Mouse (Mus musculus): ENCODE results near the gene Sept12.
A peak's percentile ranks its signal among the peaks of the same experiment; 100 is the strongest.

Gene Sept12

DNA sequence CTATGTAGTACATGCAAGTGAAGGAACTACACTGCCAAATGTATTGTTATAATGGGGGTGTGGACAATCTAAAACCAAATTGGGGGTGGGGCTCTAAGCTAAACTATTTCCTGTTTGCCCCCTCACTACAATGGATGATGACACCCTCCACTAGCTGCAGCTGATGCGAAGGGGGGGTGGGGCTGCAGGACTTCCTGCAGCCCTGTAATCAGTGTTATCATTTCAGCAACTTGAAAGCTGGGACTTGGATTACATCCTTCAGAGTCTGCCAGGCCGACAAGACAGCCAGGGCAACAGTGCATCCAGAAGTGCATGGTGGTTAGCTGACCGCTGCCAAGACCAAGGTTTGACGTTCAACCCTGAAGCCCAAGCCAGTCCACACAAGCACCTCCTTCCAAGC, 26.0 kb downstream of the Sept12 start:
- DNase-seq, result no peak

DNA sequence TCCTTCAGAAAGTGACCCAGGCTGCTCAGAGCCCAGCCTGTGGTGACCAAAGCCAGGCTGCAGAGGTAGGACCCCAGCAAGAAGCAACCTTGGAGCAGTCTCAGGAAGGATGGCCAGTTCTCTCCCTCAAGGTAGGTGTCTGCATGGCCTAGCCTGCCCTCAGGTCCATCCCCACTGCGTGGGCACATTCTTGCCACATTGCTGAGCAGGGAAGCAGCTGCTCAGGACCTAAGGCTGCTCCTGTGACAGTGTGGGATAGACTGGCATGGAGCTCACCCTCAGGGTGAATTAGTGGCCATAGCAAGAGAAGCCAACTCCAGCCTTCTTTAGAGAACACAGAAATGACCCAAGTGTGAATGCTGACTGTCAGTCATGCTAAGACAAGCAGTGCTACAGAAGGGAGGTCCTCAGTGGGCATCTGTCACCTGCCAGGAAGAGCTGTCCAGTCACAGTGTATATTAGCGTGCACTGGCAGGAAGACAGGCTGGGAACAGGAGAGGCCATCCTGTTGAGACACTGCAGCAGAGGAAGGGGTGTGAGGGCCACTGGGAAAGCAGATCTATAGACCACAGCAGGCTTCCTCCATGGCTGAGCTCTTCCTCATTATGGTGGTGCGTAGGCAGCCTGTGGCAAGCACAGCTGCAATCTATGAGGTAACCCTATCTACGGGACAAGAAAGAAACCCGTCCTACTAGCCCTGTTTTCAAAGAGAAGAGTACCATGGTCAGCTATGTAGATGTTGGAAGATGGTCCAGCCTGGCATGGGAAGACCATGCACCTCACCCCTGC, 28.4 kb downstream of the Sept12 start:
- DNase-seq, result no peak

DNA sequence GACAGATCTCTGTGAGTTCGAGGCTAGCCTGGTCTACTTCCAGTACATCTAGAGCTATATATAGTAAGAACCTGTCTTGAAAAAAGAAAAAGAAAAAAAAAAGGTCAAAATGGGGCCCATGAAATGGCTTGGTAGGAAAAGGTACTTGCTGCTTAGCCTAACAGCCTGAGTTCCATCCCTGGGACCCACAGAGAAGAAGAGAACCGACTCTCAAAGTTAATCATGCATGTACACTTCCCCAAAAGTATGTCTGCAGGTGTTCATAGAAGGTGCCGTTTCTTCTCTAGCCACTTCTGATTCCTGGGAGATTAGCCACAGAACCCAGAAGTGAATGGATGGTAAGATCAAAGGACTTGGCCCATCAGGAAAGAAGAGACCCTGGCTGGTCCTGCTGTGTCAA, 29.2 kb downstream of the Sept12 start:
- DNase-seq, result no peak

DNA sequence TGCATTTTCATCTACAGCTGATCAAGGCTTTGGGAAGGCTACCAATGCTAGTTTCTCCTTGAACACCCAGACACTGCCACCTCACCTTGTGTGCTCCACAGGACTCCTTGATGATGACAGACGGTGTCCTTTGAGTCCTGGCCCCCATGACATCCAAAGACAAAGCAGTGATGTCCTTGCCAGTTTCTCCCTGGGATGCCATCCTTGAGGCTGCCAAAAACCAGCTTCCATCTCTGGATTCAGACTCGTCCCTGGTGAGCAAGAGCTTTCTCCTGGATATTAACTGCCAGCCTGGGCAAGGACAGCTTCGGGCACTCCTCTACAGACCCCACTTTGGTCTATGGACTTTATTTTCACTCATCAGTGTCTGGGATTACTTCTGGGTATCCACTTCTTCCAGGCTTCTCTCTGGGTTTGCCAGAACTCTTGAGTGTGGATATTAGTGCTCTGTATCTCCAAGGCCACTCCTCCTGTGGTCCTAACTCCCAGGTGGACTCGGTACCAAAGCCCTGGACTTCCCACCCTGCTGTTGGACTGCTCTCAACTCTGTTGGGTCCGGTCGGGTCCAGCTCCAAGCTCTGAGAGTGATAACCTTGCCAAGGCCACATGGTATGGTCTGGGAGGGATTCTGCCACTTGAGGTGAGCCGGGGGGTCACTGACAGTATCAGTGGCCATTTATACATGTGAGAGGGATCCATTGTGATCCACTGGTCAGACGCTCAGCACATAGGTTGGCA, 32.1 kb downstream of the Sept12 start:
- no peak for DNase-seq

DNA sequence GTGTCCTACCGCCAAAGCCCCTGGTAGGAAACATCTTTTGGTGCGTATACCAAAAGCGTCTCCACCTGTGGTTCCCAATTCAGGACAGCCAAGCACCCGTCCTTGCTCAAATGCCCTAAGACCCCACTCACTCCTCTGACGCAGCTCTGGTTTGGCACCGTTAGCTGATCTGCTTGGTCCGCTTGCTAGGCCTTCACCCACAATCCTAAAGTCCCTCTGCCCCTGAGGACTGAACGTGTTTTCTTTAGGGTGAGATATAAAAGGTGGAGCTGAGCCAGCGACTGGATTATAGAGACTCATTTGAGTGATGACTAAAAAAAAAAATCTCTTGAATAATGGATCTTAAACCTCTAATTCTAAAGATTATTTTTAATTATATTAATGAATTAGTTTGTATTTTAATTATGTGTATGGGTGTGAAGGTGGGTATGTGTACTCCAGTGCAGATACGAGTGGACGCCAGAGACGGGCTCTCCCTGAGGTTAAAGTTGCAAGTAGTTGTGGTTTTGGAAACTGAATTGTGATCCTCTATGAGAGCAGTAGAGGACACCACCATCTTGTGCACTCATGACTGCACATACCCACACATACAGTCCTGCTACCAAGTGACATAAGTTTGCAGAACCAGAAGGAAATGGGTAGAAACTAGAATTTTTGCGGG, 32.8 kb downstream of the Sept12 start:
- DNase-seq, result no peak

DNA sequence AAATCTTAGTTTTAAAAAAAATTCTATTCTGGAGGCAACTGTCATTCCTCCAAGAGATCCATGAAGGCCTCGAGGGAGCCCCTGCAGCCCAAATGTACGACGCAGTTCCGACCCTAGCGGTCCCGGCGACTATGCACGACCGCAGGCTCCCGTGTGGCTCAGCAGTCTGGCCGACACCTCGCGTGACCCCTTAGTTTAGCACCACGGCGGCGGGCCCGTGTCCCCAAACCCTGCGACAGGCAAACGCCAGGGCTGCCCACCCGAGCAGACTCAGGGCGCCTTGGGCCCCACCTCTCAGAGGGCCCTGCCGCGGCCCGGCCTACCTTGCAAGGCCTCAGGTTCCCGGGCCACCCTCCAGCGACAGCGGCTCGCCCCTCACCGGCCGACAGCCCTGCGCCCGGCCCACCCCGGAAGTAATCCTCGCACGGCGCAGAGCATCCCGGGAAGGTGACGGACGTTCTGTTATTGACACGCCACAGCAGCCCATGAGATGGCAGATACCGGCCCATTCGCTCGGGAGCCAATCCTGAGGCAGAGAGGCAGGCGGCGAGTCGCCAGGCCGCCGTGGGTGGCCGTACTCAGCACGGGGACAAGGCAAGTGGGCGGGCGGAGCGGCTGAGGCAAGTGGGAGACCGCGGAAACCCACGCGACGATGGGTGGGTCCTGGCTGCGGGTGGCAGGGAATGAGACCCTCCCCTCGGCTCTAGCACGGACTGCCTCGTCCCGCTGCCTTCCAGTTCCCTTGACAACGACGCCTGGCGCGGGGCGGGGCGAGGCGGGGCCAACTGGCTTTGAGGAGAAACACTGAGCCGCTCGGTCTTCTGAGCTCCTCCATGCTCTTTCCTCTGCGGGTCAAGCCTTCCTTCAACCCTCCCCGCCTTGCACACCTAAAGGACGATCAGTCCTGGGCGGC, 33.6 kb downstream of the Sept12 start, which contains the start of gene Anks3:
Gene Anks3, minus strand, starts transcription at position 409 of the 913 bp plus-strand sequence.
- DNase-seq, result peak; percentile 95

DNA sequence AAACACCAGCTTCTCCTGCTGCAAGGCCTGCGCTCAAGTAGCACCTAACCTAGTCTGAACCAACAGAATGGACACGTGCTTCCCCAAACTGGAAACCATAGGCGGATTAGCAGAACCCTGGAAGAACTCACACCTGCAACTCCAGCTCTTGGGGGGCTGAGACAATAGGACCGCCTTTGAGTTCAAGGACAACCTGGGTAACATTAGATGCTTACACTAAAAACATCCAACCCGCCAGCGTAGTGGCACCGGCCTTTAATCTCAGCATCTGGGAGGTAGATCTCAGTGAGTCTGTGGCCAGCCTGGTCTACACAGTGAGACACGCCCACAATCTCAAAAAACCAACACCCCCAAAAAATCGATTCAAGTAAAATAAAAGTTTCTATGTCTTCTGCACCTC, 34.3 kb downstream of the Sept12 start:
- no peak for DNase-seq

DNA sequence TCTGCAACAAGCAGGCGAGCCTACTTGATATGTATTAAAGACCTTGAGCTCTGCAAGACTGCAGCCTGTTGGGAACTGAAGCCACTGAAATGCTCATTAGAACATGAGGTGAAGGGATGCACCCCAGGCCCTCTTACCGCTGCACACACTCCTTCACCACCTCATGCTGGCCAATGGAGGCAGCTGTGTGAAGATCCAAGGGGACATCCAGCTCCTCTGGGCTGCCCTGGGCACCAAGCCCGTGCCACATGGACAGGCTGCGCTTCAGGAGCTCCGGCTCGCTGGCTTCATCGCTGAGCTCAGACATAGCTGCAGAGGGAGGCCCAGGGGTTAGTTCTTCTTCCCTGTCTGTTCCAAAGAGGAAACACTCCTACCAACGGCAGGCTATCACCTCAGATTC, 37.4 kb downstream of the Sept12 start:
- no peak for DNase-seq

DNA sequence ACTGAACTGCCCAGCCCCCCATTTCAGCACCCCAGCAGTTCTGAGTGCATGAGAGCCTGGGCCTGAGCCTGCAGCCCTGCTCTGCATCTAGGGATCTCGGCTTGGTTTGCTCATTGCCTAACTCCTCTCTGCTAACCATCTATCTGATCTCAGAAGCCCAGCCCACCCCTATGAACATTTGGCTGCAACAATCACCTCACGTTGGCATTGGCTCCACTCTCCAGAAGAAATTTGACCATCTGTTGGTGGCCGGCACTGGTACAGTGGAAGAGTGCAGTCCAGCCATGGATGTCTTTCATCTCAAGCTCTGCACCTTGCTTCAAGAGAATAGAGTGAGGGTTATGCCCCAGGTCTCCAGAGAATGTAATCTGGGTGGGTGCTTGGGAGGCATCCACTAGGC, 40.2 kb downstream of the Sept12 start:
- no peak for DNase-seq

DNA sequence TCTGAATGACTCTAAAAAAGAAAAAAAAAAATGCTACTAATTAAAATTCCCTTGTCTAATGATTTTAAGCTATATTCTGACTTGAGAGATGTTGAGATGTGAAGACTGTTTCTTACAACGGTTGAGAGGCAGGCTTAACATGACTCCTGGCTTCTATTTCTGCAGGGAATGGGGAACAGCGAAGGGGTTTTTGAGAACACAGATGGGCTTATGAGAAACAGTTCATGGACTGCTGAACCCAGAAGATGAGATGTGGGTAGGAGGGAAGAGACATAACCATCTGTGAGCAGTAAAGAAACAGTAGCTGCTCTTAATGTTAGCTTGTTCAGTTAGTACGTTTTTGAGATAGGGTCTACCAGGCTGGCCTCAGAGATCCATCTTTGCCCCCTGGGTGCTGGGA, 41.0 kb downstream of the Sept12 start:
- no peak for DNase-seq

DNA sequence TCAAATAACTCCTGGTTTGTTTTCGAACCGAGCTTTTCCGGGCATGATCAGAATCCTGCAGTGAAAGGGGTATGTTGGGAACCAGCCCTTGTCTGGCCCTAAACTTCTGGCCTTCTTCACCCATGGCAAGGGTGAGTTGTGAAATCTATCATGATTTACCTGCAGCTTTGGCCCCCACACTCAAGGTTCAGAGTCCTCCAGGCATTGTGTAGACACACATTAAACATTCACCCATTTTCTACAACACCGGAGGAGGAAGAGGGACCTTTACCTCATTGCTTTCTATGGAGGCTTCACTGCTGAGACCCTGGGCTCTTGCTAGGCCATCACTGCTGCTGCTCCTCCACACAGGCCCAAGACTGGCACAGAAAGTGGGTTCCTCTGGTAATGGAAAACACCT, 50.3 kb downstream of the Sept12 start:
- DNase-seq, result no peak

DNA sequence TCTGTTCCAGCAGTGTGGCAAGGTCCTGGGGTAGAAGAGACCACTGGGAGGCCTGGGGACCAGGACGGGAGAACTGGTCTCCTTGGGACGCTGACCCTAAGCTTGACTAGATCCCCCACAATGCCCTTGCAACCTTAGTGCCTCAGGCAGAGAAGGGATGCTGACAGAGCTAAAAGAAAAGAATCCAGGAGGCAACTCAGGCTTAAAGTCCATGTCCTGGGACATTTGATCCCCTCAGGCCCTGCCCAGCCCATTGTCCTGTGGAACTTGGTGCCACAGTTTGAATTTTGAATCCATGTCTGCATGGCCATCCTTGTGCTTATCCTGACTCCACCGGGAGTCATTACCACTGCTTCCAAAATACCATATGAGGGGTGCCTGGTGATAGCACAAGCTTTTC, 51.5 kb downstream of the Sept12 start:
- DNase-seq, result no peak

DNA sequence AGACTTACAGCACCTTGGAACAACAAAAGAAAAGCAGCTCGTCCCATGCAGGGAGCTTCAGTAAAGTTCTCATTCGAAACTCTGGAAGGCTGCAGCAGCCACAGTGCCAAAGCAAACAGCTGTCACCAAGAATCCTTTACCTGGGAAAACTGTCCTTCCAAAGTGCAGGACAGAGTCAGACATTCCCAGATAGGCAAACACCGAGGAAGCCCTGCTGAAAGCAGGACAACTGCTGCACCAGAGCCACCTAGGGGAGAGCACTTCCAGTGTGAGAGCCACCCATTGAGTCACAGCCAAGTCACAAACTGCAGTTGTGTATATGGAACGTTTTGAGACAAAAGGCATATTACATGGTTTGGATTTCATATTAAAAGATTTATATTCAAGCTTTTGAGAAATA, 52.2 kb downstream of the Sept12 start:
- DNase-seq, result no peak

DNA sequence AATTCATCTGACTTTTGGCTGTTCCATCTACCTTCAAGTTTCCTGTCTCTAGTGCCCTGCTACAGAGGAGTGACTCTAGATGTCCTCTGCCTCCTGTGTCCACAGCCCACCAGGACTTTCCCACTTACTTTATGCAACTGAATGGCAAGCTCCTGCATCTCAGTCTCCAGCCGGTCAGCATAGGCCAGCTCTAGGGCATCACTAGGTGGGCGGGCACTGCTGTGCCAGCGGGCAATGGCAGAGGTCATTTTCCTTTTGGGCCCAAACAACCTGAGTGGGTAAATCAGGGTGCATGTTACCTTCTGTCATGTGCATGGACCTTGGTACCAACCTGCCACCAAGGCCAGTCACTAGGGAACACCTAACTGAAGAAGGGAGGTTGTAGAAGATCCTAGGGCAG, 54.2 kb downstream of the Sept12 start:
- no peak for DNase-seq

DNA sequence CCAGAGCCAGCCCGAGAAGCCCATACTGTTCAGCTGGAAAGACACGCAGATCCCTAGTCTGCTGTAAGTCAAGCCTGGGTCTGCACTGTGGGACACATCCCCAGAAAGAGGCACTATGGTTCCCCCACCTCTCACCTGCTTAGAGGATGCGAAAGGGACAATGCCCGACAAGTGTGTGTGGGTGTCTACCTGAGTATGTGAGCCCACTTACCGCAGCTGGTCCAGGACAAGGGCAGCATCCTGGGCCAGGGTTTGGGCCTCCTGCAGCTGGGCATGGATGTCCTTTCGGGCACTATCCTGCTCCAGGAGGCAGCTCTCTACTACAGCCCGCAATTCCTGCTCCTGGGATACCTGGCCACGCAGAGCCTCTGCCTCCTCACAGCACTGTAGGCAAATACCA, 54.8 kb downstream of the Sept12 start:
- no peak for DNase-seq

DNA sequence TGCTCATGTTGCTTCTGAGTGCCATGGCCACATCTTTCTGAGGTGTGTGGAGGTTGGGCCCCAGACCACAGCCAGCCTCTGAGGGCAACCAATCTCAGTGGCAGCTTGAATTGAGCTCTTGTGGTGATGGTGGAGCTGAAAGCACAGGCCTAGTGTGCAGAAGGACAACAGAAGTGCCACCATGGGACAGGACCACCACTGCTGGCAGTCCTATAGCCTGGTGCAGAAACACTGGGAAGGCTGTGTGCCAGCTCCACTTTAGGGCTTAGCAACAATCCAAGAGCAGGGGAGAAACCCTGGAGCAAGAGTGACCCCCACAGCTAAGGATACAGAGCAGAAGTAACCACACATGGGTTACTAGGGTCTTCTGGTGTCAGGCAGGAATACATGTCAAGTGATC, 56.6 kb downstream of the Sept12 start:
- DNase-seq, result no peak

DNA sequence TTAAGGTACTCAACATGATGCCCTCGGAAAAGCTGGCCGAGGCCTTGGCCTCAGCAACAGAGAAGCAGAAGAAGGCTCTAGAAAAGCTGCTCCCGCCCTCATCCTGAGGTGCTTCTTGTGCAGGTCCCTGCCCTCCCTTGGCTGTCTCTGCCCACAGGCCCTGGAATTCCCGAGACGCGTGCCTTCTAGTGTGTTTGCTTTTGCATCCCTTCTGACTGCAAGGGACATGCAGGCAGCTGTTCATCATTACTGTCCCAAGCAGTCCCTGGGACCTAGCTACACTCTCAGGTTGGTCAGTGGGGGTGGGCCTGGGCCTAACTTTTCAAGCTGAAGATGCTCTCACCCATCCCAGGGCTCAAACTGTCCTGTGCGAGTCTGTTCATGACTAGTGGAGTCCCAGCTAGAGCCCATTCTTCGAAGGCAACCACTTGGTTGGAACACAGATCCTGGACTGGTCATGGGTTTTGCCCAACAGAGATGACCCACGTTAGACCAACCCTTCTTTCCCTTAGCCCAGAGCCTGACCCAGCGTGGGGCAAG, 57.3 kb downstream of the Sept12 start:
- DNase-seq, result no peak

DNA sequence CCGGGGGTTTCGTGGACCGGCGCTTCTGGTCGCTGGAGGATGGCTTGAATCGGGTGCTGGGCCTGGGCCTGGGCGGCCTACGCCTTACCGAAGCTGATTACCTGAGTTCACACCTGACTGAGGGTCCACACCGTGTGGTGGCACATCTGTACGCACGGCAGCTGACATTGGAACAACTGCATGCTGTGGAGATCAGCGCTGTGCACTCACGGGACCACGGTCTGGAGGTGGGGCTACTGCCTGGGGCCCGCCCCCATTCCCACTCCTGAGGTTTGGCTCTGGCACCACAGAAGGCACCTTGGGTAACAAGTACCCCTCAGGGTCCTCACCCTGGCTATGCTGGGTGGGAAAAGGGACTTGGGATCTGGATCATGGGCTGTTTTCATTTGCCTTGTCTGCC, 58.2 kb downstream of the Sept12 start:
- DNase-seq, result no peak

DNA sequence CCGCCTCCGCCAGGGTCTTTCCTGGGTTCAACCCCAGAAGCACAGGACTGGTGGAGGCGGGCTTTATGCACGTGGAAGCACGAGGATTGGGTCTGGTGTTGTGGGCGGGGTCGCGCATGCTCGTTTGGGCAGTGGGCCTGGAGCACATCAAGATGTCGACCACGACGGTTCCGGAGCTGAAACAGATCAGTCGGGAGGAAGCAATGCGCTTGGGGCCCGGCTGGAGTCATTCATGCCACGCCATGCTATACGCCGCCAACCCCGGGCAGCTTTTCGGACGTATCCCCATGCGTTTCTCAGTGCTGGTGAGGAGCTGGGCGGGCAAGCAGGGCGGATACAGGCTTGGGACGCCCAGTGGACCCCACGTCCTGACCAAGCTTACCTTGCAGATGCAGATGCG, 58.7 kb downstream of the Sept12 start:
- DNase-seq, result peak; percentile 98

DNA sequence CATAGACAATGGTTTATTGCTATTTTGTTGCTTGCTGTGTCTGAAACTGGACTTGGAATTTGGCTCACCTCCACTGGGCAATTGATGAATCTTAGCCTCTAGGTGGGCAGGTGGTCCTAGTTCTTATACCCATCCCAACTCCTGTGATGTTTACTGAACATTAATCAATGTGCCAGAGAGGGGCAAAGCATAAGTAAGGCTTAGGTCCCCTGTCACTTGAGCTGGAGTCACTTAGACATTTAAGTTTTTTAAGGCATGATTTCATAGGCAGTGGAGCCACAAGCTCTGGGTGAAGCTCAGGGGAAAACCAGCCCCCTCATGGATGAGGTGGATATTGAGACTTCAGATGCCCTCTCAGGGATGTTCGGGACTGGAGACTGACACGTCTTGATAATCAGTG, 59.2 kb downstream of the Sept12 start, which contains the start of gene Nudt16l1:
Gene Nudt16l1, plus strand, starts transcription at position 301 of the 400 bp plus-strand sequence.
- DNase-seq, result no peak

DNA sequence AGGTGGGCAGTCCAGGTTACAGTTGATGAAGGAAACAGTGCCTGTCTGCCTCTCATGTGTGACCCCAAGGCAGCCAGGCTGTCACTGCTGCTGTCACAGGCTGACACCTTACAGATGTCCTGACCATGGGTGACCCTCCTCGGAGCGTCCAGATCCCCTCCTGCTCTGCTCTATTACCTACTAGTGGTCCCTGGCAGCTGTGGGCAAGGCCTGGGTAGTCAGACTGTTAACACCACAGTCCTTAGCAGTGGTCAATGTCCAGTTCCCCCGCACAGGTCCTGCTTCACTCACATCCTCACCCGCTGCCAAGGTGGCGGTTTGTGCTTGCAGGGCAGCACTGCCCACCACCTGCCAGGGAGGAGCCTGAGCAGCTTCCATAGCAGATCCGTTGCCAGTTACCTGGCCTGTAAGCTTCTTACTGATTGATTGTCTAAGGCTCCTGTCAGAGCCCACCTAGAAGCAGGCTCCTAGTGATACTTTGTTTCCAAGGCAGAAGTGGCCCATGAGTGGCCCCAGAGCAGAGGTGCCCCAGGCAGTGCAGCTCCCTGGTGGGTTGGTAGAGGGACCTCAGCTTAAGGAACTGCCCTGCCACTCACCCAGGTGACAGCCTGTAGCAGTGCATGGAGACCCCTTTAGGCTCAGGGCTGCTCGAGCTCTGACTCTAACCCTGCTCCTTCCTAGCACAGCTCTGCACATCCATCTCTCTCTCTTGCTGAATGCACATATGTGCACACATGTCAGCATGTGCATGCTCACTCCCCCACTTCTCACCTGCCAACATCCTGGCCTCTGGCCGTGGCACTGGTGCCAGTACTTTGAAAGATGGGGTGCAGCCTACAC, 60.1 kb downstream of the Sept12 start:
- DNase-seq, result no peak

Measured in thymus, postnatal 25 days (tissue).